Mouse (Mus musculus) heart, embryonic 12.5 days (tissue): ENCODE measurements around the gene Ttc23. TPM values are rescaled to one million over a fixed set of nuclear protein-coding genes. Genes with fewer than 3 reads are reported as not detected.
A peak's percentile ranks its signal among the peaks of the same experiment; 100 is the strongest.

Experiments used
- ATAC-seq: fragments of 200-750 bp; cut with Nextera tagmentation; 2 replicates; pipeline ENCODE4 v1.8.0; 2017; ENCODE audit warnings: moderate TSS enrichment, moderate library complexity; ENCODE audit not compliant: insufficient number of reproducible peaks, low FRiP score
- H3K27ac ChIP-seq: fragments of 300-500 bp; sonication (generic); 2 replicates; pipeline ENCODE4 v1.5.1; 2016; ENCODE audit warnings: mild to moderate bottlenecking, moderate library complexity; ENCODE audit not compliant: poor library complexity, severe bottlenecking
- H3K27me3 ChIP-seq: fragments of 300-500 bp; sonication (generic); replicated peaks from 2 replicates; pipeline ENCODE4 v1.6.1; 2016; ENCODE audit warnings: mild to moderate bottlenecking, moderate library complexity
- H3K36me3 ChIP-seq: fragments of 300-500 bp; sonication (generic); 2 replicates; pipeline ENCODE4 v1.6.1; 2016; ENCODE audit warnings: mild to moderate bottlenecking, moderate library complexity
- H3K4me1 ChIP-seq: fragments of 300-500 bp; sonication (generic); replicated peaks from 2 replicates; pipeline ENCODE4 v1.6.1; 2016; ENCODE audit warnings: mild to moderate bottlenecking
- H3K4me2 ChIP-seq: fragments of 300-500 bp; sonication (generic); 2 replicates; pipeline ENCODE4 v1.6.1; 2016; ENCODE audit warnings: mild to moderate bottlenecking, moderate library complexity
- H3K4me3 ChIP-seq: fragments of 300-500 bp; sonication (generic); 2 replicates; pipeline ENCODE4 v1.5.1; 2016; ENCODE audit warnings: mild to moderate bottlenecking
- H3K9ac ChIP-seq: fragments of 300-500 bp; sonication (generic); 2 replicates; pipeline ENCODE4 v1.6.1; 2016; ENCODE audit warnings: mild to moderate bottlenecking, moderate library complexity
- H3K9me3 ChIP-seq: fragments of 300-500 bp; sonication (generic); replicated peaks from 2 replicates; pipeline ENCODE4 v1.6.1; 2016; ENCODE audit warnings: mild to moderate bottlenecking, moderate library complexity
- WGBS: fragments of 180-500 bp; shearing (Covaris S2); methylation state at CpG from one replicate; pipeline ENCODE4 v1.1.7; 2016; 5-methylcytosine and 5-hydroxymethylcytosine counted together
- polyA plus RNA-seq: library from polyadenylated mRNA; unstranded; fragments of >200 nt; fragmentation: Nextera tagmentation; extraction: Ambion mirVana; gene quantifications from 2 replicates; pipeline ENCODE4 v1.2.1, GENCODE M21; 2016

The Ttc23 gene
- polyA plus RNA-seq, 1 experiment from 2014 or later = 19.2 TPM

DNA sequence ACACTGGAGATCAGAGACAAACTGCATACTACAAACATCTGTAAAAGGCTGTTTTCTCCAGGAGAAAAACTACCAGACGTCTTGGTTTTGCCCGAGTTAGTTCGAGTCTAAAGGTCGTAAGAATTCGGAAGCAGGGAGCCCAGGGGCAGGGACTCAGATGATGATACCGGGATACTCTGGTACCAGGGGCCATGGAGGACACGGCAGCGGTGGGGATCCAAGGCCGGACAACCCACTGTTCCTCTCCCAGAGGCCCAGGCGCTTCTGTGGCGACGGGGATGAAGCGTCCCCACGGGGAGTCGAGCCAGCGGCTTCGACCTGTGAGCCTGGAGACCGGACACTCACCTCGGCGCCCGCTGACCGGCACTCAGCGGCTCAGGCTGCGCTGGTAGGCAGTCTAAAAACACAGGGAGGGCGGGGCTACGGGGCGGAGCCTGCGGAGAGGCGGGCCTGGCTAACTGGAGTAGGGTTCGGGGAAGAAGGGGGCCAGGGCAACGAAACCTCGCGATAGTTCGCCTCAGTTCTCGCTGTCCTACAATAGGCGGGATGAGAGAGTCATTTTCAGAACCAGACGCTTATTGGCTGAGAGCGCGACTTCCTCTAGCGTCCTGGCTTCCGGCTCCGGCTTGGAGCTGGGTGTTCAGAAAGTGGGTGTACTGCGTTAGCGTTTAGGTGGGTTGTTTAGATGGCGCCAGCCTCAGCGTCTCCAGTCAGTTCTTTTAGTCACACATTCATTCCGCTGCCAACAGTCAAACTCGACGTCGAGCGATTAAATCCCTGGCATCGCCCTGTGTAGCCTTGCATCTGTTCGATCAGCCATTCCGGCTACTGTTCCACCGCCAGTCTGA is 2.2 kb upstream of the Ttc23 start, which contains the start of gene Lrrc28:
TSS of gene Lrrc28 (minus strand) at position 436 of the 848 bp plus-strand sequence.
- no peaks in the 10 kb centered on the region for H3K27me3 ChIP-seq
- peak within 1 kb of the TSS; percentile 86 for H3K27ac ChIP-seq
- peak within 1 kb of the TSS; percentile 81 for H3K4me2 ChIP-seq
- H3K9me3 ChIP-seq = no peaks in the 10 kb centered on the region
- H3K9ac ChIP-seq = peak within 1 kb of the TSS; percentile 93
- H3K36me3 ChIP-seq = peaks cover 7% of the 10 kb centered on the region; the same call in 1 of the 2 replicates
- H3K4me3 ChIP-seq = peak within 1 kb of the TSS; percentile 76
- under 1% methylated on average over 55 of the region's 55 CpGs for WGBS
- ATAC-seq = peak; percentile 98
- peaks cover 24% of the 10 kb centered on the region for H3K4me1 ChIP-seq

DNA sequence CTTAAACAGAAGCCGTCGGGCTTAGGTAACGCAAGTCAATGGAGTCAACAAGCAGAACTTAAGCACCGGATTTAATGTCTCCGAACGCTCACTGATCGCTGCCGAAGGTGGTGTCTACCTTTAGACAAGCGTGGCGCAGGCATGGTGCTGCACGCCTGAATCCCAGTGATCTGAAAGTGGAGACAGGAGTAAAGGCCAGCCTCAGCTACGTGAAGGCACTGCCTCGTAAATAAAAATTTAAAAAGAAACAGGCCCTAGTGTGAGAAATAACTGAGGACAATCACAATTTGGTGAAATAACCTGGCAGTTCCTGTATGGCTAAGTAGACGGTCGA is 1.6 kb upstream of the Ttc23 start:
- no peaks in the 10 kb centered on the region for H3K27me3 ChIP-seq
- H3K27ac ChIP-seq = peak overlapping the region; percentile 86
- H3K9ac ChIP-seq = peak overlapping the region; percentile 93
- H3K36me3 ChIP-seq = peaks cover 4% of the 10 kb centered on the region; the same call in 1 of the 2 replicates
- H3K9me3 ChIP-seq = no peaks in the 10 kb centered on the region
- ATAC-seq = peak; percentile 13; the same call in 1 of the 2 replicates
- under 1% methylated on average over 15 of the region's 15 CpGs for WGBS
- peak overlapping the region; percentile 76 for H3K4me3 ChIP-seq
- H3K4me1 ChIP-seq = peaks cover 25% of the 10 kb centered on the region
- H3K4me2 ChIP-seq = peak overlapping the region; percentile 81

DNA sequence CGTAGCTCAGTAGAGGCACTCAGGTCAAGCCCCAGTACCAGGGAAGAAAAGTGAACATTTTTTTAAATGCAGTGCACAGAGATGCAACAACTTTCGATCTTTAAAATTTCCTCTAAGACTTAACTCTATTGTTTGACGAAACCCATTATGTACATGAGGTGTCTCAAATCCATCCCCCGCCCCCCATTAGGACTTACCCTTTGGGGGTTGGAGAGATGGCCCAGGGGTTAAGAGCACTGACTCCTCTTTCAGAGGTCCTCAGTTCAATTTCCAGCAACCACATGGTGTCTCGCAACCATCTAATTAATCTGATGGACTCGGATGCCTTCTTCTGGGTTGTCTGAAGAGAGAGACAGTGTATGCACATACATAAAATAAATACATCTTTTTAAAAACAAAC is 1.1 kb upstream of the Ttc23 start:
- Histone ChIP-seq H3K4me2 (peak overlapping the region; percentile 81), H3K9me3 (no peaks in the 10 kb centered on the region), H3K4me3 (peak overlapping the region; percentile 76), H3K36me3 (no peaks in the 10 kb centered on the region), H3K27me3 (no peaks in the 10 kb centered on the region), H3K27ac (peak overlapping the region; percentile 86; the same call in 1 of the 2 replicates), H3K9ac (peak overlapping the region; percentile 93), H3K4me1 (peaks cover 25% of the 10 kb centered on the region)
- WGBS = 13% methylated on average over 6 of the region's 6 CpGs
- ATAC-seq = no peak

DNA sequence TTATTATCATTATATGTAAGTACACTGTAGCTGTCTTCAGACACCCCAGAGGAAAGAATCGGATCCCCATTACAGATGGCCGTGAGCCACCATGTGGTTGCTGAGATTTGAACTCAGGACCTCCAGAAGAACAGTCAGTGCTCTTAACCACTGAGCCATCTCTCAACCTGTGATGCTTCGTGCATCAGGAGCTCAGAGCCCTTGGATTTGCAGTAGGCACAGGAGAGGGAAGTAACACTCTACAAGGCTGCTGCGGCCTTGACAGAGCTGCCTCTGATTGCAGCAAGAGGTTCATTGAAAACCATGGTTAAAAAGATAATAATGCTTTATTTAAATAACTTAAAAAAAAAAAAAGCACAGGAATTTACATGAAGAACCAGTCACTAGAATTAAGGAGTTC is 1.2 kb downstream of the Ttc23 start:
- Histone ChIP-seq H3K4me3 (peak overlapping the region; percentile 35), H3K27ac (no peak overlapping the region), H3K27me3 (no peaks in the 10 kb centered on the region), H3K9ac (peak overlapping the region; percentile 30; the same call in 1 of the 2 replicates), H3K9me3 (no peaks in the 10 kb centered on the region), H3K36me3 (no peaks in the 10 kb centered on the region), H3K4me1 (peaks cover 28% of the 10 kb centered on the region), H3K4me2 (peak overlapping the region; percentile 65)
- 72% methylated on average over 4 of the region's 4 CpGs for whole genome bisulfite sequencing
- ATAC-seq = no peak

DNA sequence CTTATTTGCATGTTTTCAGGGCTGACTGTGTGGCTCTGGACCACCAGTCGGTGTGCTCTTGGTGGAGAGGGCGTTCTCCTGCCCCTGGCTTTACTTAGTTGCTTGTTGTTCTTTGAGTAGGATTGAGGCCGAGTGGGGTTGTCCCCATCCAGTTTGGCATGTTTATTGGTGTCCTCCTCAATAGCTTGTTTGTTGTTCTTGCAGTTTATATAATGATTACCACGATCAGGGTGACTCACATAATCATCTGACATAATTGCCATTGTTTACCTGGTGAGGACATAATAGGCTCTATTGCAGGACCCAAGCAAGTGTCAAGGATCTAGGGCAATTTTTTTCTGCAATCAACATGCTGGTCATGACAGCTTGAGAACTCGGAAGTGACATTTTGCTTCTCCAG is 5.0 kb downstream of the Ttc23 start:
- H3K4me2 ChIP-seq = no peak overlapping the region
- H3K27me3 ChIP-seq = no peaks in the 10 kb centered on the region
- peaks cover 21% of the 10 kb centered on the region for H3K4me1 ChIP-seq
- WGBS = 75% methylated on average over 5 of the region's 5 CpGs
- H3K4me3 ChIP-seq = no peak overlapping the region
- no peaks in the 10 kb centered on the region for H3K9me3 ChIP-seq
- no peak for ATAC-seq
- no peak overlapping the region for H3K9ac ChIP-seq
- H3K36me3 ChIP-seq = 0 out of 2 replicates have a peak, but pooled peaks cover 2% of the 10 kb centered on the region
- no peak overlapping the region for H3K27ac ChIP-seq

DNA sequence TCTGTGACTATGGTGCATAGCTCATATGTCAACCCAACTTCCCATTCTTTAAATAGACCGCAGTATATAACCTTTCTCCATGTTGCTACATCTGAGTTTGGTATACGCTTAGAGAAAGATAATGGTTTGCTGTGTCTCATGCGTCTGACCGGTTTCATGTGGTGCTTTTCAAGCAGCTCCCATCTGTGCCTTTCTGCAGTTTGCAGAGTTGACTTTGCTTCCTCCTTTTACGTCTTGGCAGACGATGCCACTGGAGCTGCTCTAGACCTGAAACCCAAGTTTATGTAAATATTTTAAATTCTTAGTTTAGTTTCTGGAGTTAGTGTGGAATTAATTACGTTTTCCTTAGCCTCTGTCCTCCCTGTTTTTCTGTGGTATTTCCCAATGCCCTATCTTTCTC is 7.5 kb downstream of the Ttc23 start:
- Histone ChIP-seq H3K4me2 (no peak overlapping the region), H3K9me3 (no peaks in the 10 kb centered on the region), H3K4me3 (no peak overlapping the region), H3K27ac (no peak overlapping the region), H3K9ac (no peak overlapping the region), H3K36me3 (0 out of 2 replicates have a peak, but pooled peaks cover 2% of the 10 kb centered on the region), H3K27me3 (no peaks in the 10 kb centered on the region), H3K4me1 (peaks cover 12% of the 10 kb centered on the region)
- 88% methylated on average over 7 of the region's 7 CpGs for WGBS
- ATAC-seq = no peak

DNA sequence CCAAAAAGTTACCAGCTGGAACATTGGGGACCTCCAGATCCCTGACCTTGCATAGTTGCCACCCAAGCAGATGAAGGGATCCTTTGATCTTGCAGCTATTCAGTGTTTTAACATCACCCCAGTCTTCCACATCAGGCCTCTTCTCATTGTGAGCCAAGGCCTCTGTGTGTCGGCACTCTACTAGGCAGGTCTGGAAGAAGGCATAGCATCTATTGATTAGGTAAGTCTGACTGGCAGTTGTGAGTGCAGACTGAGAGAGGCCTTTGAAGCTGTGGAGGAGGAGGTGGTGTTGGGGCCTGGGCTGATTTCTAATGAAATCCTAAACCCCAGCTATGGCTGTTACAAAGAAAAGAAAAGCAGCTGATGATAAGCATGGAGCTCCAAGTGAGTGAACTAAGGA is 8.0 kb downstream of the Ttc23 start:
- H3K9ac ChIP-seq = no peak overlapping the region
- no peaks in the 10 kb centered on the region for H3K9me3 ChIP-seq
- H3K36me3 ChIP-seq = 0 out of 2 replicates have a peak, but pooled peaks cover 2% of the 10 kb centered on the region
- H3K27me3 ChIP-seq = no peaks in the 10 kb centered on the region
- no peak overlapping the region for H3K4me3 ChIP-seq
- H3K4me2 ChIP-seq = no peak overlapping the region
- peaks cover 7% of the 10 kb centered on the region for H3K4me1 ChIP-seq
- H3K27ac ChIP-seq = no peak overlapping the region
- ATAC-seq = no peak
- WGBS = 28% methylated on average over 1 of the region's 1 CpGs

DNA sequence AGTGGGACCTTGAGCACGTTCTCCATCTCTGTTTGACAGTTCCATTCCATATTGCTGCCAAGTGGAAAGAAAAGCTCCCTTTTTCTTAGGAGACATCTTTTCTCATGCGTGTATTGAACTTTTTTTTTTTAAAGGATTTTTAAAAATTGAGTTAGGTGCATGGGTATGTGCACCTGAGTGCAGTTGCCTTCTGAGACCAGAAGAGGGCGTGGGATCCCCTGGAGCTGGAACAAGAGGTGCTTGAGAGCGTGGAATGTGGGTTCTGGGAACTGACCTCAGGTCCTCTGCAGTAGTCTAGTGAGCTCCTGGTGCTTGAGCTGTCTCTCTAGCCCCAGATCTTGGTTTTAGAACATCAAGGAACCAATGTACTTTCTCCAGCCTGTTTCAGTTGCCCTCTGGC is 10.9 kb downstream of the Ttc23 start:
- no peak overlapping the region for H3K9ac ChIP-seq
- 80% methylated on average over 4 of the region's 4 CpGs for WGBS
- H3K4me2 ChIP-seq = no peak overlapping the region
- no peak overlapping the region for H3K27ac ChIP-seq
- H3K4me1 ChIP-seq = peaks cover 6% of the 10 kb centered on the region
- no peaks in the 10 kb centered on the region for H3K9me3 ChIP-seq
- no peak for ATAC-seq
- peaks cover 12% of the 10 kb centered on the region for H3K36me3 ChIP-seq
- no peaks in the 10 kb centered on the region for H3K27me3 ChIP-seq
- no peak overlapping the region for H3K4me3 ChIP-seq

DNA sequence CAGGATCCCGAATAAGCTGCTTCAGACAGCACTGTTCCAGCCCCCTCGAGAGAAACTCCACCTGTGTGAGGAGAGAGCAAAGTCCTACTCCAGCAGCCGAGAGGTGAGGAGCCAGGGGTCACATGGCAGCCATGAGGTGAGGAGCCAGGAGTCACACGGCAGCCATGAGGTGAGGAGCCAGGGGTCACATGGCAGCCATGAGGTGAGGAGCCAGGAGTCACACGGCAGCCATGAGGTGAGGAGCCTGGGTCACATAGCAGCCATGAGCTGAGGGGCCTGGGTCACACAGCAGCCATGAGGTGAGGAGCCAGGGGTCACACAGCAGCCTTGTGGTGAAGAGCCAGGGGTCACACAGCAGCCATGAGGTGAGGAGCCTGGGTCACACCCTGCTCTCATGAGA is 15.2 kb downstream of the Ttc23 start:
- H3K27me3 ChIP-seq = no peaks in the 10 kb centered on the region
- peaks cover 44% of the 10 kb centered on the region for H3K36me3 ChIP-seq
- no peaks in the 10 kb centered on the region for H3K9me3 ChIP-seq
- WGBS = 72% methylated on average over 5 of the region's 5 CpGs
- ATAC-seq = no peak
- no peak overlapping the region for H3K4me3 ChIP-seq
- H3K9ac ChIP-seq = no peak overlapping the region
- no peak overlapping the region for H3K4me2 ChIP-seq
- H3K4me1 ChIP-seq = peaks cover 8% of the 10 kb centered on the region; the same call in 1 of the 2 replicates
- H3K27ac ChIP-seq = no peak overlapping the region

DNA sequence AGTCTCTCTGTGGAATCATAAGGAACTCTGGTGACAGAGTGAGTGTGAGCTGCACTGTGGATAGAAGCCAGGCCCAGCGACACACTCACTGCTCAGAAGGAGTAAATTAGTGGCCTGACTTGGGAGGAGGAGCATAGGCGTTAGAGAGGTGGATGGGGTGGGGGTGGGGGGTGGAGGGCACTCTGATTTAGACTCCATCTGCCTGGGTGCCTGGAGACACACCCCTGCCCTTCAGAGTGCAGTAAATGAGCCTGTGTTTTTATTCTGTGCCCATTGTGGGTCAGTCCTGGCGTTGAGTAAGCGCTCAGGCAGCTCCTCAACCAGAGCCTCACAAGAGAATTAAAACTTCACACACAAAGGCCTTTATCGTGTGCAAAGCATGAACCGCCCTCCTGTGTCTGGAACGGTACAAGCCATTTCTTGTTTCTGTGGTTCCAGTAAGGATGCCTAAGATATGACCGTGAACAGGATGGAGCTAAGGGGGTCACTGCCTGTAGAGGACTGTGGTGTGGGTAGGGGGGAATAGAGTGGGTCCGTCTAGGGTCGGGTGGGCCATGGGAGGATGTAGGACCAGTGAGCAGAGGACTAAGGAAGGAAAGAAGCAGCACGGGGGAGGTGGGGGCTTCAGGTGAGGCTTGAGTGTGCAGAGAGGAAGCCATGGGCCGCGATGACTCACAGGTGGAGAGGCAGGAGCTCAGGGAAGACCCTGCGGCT is 16.9 kb downstream of the Ttc23 start:
- Histone ChIP-seq H3K9me3 (no peaks in the 10 kb centered on the region), H3K4me2 (no peak overlapping the region), H3K9ac (no peak overlapping the region), H3K27me3 (no peaks in the 10 kb centered on the region), H3K27ac (no peak overlapping the region), H3K4me1 (peaks cover 8% of the 10 kb centered on the region; the same call in 1 of the 2 replicates), H3K4me3 (no peak overlapping the region), H3K36me3 (peaks cover 59% of the 10 kb centered on the region)
- peak; percentile 22; the same call in 1 of the 2 replicates for ATAC-seq
- 78% methylated on average over 14 of the region's 14 CpGs for WGBS

DNA sequence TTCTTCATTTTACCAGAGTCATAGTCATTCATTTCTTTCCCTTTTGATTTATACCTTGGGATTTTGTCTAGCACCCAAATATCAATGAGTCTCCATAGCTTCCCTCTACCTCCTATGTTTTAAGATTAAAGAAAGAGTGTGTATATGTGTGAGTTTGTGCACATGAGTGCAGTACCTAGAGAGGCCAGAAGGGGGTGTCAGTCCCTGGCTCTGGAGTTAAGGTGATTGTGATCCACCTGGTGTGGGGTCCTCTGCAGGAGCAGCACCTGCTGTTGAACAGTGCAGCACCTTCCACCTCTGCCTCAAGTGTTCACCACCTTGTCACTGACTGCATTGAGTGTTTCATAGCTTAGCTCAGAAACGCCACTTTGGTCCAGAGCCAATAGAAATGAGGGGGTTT is 23.8 kb downstream of the Ttc23 start:
- Histone ChIP-seq H3K27me3 (no peaks in the 10 kb centered on the region), H3K4me2 (no peak overlapping the region), H3K9me3 (no peaks in the 10 kb centered on the region), H3K4me1 (peaks cover 19% of the 10 kb centered on the region), H3K27ac (no peak overlapping the region), H3K36me3 (peaks cover 48% of the 10 kb centered on the region), H3K9ac (no peak overlapping the region), H3K4me3 (no peak overlapping the region)
- ATAC-seq = no peak
- 88% methylated on average over 1 of the region's 1 CpGs for WGBS
